Mouse (Mus musculus): ENCODE measurements around the gene Abraxas1.

GRCm38 (mm10) chr5:100853963-100854362, 33.2 kb upstream of the Abraxas1 start:
- no peak for TF ChIP-seq CTCF (conservative IDR thresholded peaks at IDR 0.05; ENCODE audit: insufficient read depth, insufficient read length, low read depth, low read length)
- TF ChIP-seq POLR2A (IDR thresholded peaks at IDR 0.05; ENCODE audit: low read depth, low read length), result no peak
